Mouse (Mus musculus): Measurements from ENCODE around the gene Col18a1. TPM values are rescaled to one million over a fixed set of nuclear protein-coding genes. Genes with fewer than 3 reads are reported as not detected.

Gene Col18a1
- polyA plus RNA-seq, 1 experiment: 35.2 TPM

DNA sequence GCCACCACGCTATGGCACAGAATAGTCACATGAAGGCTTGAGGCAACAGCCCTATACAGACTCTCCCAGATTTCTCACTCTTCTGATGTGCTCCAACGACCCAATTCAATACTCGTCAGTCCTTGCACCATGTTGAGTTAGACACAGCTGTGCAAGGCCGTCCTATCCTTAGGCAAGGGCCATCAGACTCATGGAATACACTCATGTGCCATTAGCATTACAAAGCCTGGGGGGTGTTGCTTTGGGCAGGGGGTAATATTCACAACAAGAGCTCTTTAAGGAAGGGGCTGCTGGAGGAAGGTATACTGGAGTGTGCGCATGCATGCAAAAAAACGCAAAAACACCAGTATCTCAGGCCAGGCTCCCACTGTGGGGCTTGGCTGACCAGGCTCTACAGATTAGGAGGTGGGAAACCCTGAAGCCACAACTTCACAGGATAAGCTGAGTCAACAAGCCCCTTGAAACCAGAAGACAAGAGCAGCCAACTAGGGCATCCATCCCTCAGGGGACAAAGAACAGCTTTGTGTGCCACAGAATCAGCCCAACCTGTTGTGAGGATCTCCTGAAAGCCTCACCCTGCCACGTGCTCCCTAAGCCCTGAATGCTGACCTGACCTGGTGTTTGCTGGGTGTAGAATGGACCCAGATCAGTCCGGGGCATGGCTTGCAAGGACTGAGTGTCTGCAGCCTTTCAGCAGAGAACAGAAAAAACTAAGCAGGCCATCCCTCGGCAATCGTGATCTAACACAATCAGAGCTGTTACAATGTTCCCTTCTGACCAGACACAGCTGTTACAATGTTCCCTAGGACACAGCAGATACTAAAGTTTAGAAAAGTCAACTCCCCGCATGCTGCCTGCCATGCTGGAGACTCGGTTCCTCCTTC lies 69.1 kb downstream of the Col18a1 start:
- 64% methylated on average over 12 of the region's 12 CpGs for WGBS
- no peaks in the 10 kb centered on the region for H3K27me3 ChIP-seq (ENCODE audit: control insufficient read depth, insufficient read depth, low read length)

DNA sequence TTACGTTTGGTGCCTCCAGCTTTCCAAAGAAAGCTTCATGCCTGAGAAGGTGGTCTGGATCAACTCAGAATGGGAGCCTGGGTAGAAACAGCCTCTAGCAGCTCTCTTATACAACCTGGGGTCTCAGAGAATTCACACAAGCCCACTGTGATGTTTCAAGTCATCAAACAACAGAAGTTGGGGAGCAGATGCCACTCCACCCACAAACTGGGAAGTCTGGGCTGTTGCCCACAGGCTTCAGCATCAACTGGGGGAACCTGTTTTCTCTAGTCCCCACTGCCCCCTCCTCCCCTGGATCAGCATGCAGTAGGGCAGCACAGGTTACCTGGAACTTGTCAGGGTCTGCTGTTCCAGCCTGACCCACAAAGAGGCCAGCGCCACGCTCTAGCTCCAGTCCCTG lies 70.7 kb downstream of the Col18a1 start:
- Histone ChIP-seq H3K27me3 (ENCODE audit: control insufficient read depth, insufficient read depth, low read length) (no peaks in the 10 kb centered on the region), H3K4me1 (ENCODE audit: control insufficient read depth, insufficient read depth, insufficient read length, low read length) (0 out of 2 replicates have a peak, but pooled peaks cover 3% of the 10 kb centered on the region)
- WGBS: 94% methylated on average over 3 of the region's 3 CpGs

More for the DNA sequence above, 69.1 kb downstream of the Col18a1 start:
- H3K27ac ChIP-seq (ENCODE audit: insufficient read depth, low read depth, low read length): no peak overlapping the region
- H3K36me3 ChIP-seq (ENCODE audit: control insufficient read depth, insufficient read depth, low read length): no peaks in the 10 kb centered on the region
- TF ChIP-seq POLR2A (IDR thresholded peaks at IDR 0.05; ENCODE audit: low read depth, low read length): no peak
- TF ChIP-seq CTCF (IDR thresholded peaks at IDR 0.05; ENCODE audit: extremely low read depth, insufficient read length, insufficient replicate concordance, low read depth, low read length): no peak
- 0 out of 2 replicates have a peak, but pooled peaks cover 3% of the 10 kb centered on the region for H3K4me1 ChIP-seq (ENCODE audit: control insufficient read depth, insufficient read depth, insufficient read length, low read length)
- no peak overlapping the region for H3K4me3 ChIP-seq (ENCODE audit: low read depth, low read length)

DNA sequence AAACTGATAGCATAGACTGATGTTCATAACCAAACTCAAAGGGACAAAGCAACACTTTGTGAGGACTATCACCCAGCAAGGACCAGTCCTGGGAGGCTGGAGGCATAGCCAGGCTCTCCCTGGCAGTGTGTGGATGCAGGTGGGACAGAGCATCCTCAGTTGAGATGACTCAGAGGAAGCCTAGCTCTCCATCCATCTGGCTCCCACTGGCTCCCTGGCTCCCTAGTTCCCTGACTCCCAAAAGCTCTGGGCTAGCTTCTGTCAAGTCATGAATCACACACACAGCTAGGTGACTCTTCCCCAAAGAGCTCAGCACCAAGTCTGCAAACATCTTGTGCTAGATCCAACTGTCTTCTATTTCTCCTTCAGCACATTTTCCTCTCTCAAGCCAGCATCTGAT lies 72.5 kb downstream of the Col18a1 start:
- Histone ChIP-seq H3K4me1 (ENCODE audit: control insufficient read depth, insufficient read depth, insufficient read length, low read length) (0 out of 2 replicates have a peak, but pooled peaks cover 3% of the 10 kb centered on the region), H3K27me3 (ENCODE audit: control insufficient read depth, insufficient read depth, low read length) (no peaks in the 10 kb centered on the region), H3K27ac (ENCODE audit: insufficient read depth, low read depth, low read length) (no peak overlapping the region), H3K36me3 (ENCODE audit: control insufficient read depth, insufficient read depth, low read length) (no peaks in the 10 kb centered on the region), H3K4me3 (ENCODE audit: low read depth, low read length) (no peak overlapping the region)
- TF ChIP-seq POLR2A (IDR thresholded peaks at IDR 0.05; ENCODE audit: low read depth, low read length) (no peak), CTCF (IDR thresholded peaks at IDR 0.05; ENCODE audit: extremely low read depth, insufficient read length, insufficient replicate concordance, low read depth, low read length) (no peak)

More for the DNA sequence above, 70.7 kb downstream of the Col18a1 start:
- Histone ChIP-seq H3K4me3 (ENCODE audit: low read depth, low read length) (no peak overlapping the region), H3K27ac (ENCODE audit: insufficient read depth, low read depth, low read length) (no peak overlapping the region), H3K36me3 (ENCODE audit: control insufficient read depth, insufficient read depth, low read length) (no peaks in the 10 kb centered on the region)
- no peak for TF ChIP-seq POLR2A (IDR thresholded peaks at IDR 0.05; ENCODE audit: low read depth, low read length)
- TF ChIP-seq CTCF (IDR thresholded peaks at IDR 0.05; ENCODE audit: extremely low read depth, insufficient read length, insufficient replicate concordance, low read depth, low read length): no peak

DNA sequence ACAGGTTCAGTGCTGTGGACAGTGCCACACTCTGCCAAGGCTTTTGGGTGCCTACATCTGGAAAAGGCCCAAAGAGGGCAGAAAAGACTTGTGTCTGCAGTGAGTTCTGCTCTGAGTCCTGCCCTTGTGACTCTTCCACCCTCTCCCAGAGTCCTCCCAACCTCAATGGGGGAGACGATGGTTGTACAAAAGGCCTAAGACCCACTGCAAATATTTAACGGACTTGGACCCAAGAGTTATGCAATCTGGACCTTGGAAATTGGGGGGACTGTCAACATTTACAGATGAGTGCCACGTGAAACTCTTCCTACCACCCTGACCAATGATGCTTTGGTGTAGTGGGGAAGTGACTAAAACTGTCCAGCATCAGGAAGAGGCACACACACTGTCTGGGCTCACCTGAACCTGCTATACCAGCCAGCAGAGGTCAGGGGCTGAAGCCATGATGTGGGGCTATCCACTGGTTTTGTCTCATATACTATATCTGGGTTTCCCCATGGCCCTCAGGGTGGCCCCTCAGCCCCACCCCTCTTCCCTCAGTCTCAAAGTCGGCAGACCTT lies 74.7 kb downstream of the Col18a1 start:
- 38% methylated on average over 4 of the region's 4 CpGs for WGBS
- Histone ChIP-seq H3K4me1 (ENCODE audit: control insufficient read depth, insufficient read depth, insufficient read length, low read length) (no peaks in the 10 kb centered on the region), H3K4me3 (ENCODE audit: low read depth, low read length) (no peak overlapping the region), H3K36me3 (ENCODE audit: control insufficient read depth, insufficient read depth, low read length) (no peaks in the 10 kb centered on the region), H3K27me3 (ENCODE audit: control insufficient read depth, insufficient read depth, low read length) (no peaks in the 10 kb centered on the region), H3K27ac (ENCODE audit: insufficient read depth, low read depth, low read length) (no peak overlapping the region)
- TF ChIP-seq POLR2A (IDR thresholded peaks at IDR 0.05; ENCODE audit: low read depth, low read length) (no peak), CTCF (IDR thresholded peaks at IDR 0.05; ENCODE audit: extremely low read depth, insufficient read length, insufficient replicate concordance, low read depth, low read length) (no peak)

DNA sequence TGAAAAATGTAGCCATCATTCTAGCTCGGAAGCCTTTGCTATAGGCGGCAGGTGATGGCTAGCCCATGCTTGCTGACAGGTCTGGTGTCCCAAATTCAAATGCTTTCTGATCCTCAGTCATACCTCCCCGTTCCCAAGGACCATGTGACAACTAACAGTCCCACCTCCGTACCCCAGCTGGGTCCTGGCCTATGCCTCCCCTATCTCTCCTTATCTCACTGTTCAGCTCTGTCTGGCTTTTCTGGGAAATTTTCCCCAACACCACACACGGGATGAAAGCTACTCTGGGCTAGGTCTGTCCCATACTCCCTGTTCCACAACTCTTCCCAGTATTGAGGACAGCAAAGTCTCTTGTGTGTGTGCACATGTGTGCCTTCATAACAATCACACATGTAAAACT lies 76.3 kb downstream of the Col18a1 start:
- Histone ChIP-seq H3K27me3 (ENCODE audit: control insufficient read depth, insufficient read depth, low read length) (no peaks in the 10 kb centered on the region), H3K4me3 (ENCODE audit: low read depth, low read length) (no peak overlapping the region), H3K36me3 (ENCODE audit: control insufficient read depth, insufficient read depth, low read length) (no peaks in the 10 kb centered on the region), H3K4me1 (ENCODE audit: control insufficient read depth, insufficient read depth, insufficient read length, low read length) (no peaks in the 10 kb centered on the region), H3K27ac (ENCODE audit: insufficient read depth, low read depth, low read length) (no peak overlapping the region)
- WGBS: 57% methylated on average over 5 of the region's 5 CpGs
- no peak for TF ChIP-seq POLR2A (IDR thresholded peaks at IDR 0.05; ENCODE audit: low read depth, low read length)

DNA sequence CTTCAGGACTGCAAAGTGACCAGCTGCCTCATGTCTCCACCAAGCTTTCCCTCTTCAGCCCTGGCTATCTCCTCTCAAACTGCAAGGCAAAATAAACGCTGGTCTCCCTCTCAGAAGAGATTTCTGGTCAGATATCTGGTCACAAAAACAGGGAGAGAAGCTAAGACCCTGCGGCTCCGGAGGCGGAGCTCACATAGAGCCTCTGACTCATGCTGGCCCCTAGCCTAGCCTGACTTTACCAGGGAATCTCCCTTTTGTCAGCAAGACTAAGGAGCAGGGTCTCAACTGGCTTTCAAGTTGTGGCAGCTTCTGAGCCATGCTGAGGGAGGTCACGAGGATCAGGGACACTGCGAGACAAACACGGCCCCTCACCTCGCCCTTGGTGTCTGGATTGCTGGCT lies 77.0 kb downstream of the Col18a1 start:
- Histone ChIP-seq H3K27ac (ENCODE audit: insufficient read depth, low read depth, low read length) (no peak overlapping the region), H3K4me1 (ENCODE audit: control insufficient read depth, insufficient read depth, insufficient read length, low read length) (no peaks in the 10 kb centered on the region), H3K27me3 (ENCODE audit: control insufficient read depth, insufficient read depth, low read length) (no peaks in the 10 kb centered on the region), H3K36me3 (ENCODE audit: control insufficient read depth, insufficient read depth, low read length) (no peaks in the 10 kb centered on the region), H3K4me3 (ENCODE audit: low read depth, low read length) (peak overlapping the region; percentile 36)
- whole genome bisulfite sequencing: 61% methylated on average over 8 of the region's 8 CpGs
- no peak for TF ChIP-seq POLR2A (IDR thresholded peaks at IDR 0.05; ENCODE audit: low read depth, low read length)
- no peak for TF ChIP-seq CTCF (IDR thresholded peaks at IDR 0.05; ENCODE audit: extremely low read depth, insufficient read length, insufficient replicate concordance, low read depth, low read length)

DNA sequence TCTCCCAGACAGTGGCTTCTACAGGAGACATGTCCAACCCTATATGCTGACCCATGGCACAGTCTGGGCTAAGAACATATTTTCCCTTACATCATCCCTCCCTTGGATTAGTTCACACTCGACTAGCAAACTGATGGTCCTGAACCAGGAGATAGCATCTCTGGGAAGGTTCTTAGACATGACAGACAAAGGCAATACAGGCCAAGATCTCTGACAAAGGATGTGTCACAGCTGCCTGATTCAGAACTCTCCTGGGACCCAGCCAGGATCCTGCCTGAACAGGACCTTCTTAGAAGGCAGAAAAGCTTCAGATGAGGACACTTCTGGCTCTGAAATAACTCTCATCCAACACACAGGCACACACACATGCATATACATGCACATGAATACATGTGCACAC lies 81.8 kb downstream of the Col18a1 start:
- Histone ChIP-seq H3K27me3 (ENCODE audit: control insufficient read depth, insufficient read depth, low read length) (no peaks in the 10 kb centered on the region), H3K4me3 (ENCODE audit: low read depth, low read length) (no peak overlapping the region), H3K27ac (ENCODE audit: insufficient read depth, low read depth, low read length) (no peak overlapping the region), H3K4me1 (ENCODE audit: control insufficient read depth, insufficient read depth, insufficient read length, low read length) (no peaks in the 10 kb centered on the region), H3K36me3 (ENCODE audit: control insufficient read depth, insufficient read depth, low read length) (no peaks in the 10 kb centered on the region)
- 46% methylated on average over 1 of the region's 1 CpGs for WGBS
- TF ChIP-seq CTCF (IDR thresholded peaks at IDR 0.05; ENCODE audit: extremely low read depth, insufficient read length, insufficient replicate concordance, low read depth, low read length) (no peak), POLR2A (IDR thresholded peaks at IDR 0.05; ENCODE audit: low read depth, low read length) (no peak)

Data from small intestine, adult 2 months (tissue).